Mouse (Mus musculus) adipocyte (in vitro differentiated cells): ENCODE measurements at regions not wholly inside any gene's neighbourhood (a gene's known extent, or its start where the extent isn't known, plus 50 kb on each side); places are given as distances from the start of the nearest gene placed in this dataset.

ENCODE experiments used
- DNase-seq: peaks from one replicate; pipeline ENCODE4 v3.0.0-alpha.2; 2016; ENCODE audit warnings: low spot score

GRCm38 (mm10) chr6:31218139-31218750 lies 180.3 kb upstream of the Mkln1 start:
- DNase-seq, result peak; percentile 87

GRCm38 (mm10) chr6:31218880-31219279 lies 179.7 kb upstream of the Mkln1 start:
- peak; percentile 63 for DNase-seq

GRCm38 (mm10) chr6:31219736-31220135 lies 178.8 kb upstream of the Mkln1 start:
- peak; percentile 74 for DNase-seq

- peak; percentile 84 for DNase-seq
Measured at GRCm38 (mm10) chr6:31220184-31220931, 178.2 kb upstream of the Mkln1 start.

DNA sequence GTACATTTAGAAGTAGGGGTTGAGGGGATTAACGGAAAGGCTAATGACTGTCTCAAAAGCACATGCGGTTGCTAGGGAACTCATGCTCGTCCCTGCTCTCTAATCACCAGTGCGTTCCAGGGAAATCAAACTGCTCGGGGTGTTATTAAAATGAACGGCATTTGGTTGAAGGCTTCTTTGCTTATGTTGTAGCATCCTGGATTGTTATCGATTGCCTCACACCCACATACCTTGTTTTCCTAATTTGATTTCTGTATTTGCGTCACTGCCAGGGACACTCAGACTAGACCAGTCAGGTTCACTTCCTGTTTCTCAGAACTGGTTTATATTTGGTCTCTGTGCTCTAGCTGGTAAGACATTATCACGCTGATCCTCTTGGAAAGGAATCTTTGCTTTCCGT lies 177.0 kb upstream of the Mkln1 start:
- no peak for DNase-seq

GRCm38 (mm10) chr6:31222024-31222579 lies 176.4 kb upstream of the Mkln1 start:
- no peak for DNase-seq

DNA sequence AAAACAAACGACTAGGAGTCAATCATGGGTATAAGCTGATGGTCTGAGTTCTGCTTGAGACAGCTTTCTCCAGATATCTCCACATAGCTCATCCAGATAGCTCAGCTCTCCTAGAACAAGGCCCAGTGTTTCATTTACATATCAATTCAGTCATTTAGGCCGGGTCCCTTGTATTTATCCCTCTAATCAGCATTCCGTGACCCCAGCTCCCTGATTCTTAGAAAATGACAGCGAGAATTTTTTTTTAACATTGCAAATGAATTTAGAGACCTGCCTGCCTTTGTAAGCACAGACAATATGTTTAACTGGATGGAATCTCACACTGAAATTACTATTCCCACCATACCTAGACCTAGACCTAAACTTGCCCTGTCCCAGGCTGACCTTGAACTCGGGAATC lies 171.1 kb upstream of the Mkln1 start:
- DNase-seq, result no peak

DNA sequence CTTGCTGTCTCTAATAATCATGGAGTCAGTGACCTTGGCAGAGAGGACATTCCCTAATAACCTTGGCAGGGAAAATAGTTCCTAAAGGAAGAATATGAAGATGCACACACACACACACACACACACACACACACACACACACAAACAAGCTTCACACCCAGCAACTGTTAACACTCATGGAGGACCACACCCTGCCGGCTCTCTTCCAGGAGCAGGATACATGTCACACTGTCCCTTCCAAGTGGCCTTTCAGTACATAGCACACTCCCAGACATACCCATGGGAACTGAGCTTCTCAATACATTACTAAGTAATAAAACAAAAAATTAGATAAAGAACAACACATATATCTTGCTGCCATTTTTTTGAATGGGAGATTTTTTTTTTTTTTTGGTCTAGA lies 170.5 kb upstream of the Mkln1 start:
- no peak for DNase-seq

- DNase-seq, result no peak
Measured at GRCm38 (mm10) chr6:31231821-31232220, 166.7 kb upstream of the Mkln1 start.

- no peak for DNase-seq
Measured at GRCm38 (mm10) chr6:31233252-31233993, 165.1 kb upstream of the Mkln1 start.

DNA sequence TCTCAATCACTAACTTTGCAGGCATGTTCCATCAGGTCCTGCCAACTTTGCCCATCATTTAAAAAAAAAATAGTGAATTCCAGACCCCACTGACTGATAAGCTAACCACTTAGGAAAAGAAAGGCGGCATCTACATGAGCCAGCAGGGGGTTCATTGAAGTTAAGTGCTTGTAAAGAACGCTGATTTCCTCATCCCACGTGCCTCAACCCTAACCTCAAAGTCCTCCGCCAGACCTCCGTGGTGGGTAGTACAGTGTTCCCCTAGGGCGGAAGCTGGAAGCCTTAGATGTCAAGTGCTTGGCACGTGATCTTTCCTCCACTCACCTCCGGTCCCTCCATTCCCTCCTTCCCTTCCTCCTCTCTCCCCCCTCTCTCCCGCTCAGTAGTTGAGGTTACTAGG lies 158.5 kb upstream of the Mkln1 start:
- no peak for DNase-seq

DNA sequence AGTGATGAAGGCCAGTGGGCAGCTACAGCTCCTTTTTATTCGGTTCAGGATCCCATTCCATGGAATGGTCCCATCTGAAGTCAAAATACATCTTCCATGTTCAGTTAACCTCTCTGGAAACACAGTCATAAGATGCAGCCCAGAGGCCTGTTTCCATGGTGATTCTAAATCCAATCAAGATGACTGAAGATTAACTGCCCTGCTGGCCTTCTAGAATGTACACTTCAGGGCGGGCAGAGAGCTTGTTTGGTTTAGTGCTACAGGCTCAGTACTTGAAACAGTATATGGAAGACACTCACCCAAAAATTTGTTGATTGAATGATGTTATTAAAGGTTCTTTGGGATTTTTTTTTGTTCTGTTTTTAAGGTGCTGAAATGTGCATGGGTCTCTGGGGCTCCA lies 148.0 kb upstream of the Mkln1 start:
- DNase-seq, result no peak

DNA sequence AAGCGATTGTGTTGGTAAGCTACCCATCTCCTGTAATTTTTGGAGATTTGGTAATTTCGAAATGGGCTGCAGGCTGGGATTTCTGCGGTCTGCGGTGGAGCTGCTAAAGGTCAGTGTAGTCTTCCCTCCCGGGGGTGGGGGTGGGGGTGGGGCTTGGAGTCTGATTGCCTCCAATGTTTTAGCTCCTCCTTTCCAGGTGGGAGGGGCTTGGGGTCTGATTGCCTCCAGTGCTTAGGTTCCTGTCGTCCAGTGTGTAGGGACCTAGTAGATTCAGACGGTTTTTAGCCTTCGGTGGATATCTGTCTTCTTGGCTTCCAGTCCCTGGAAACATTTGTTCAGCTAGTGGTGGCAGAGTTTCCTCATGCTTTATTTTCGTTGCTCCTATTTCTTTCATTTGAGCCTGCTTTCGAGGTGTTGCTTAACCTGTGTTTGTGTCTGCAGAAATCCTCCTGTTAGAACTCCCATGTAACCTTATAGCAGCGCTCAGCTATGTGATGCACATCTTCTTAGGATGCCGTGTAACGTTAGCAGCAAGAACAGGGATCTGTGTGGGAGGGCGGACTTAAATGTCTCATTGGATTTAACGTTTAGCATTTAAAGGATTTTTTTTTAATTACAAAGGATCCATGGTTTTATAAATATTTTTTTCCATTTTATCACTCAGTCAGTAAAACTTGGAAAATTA lies 145.1 kb upstream of the Mkln1 start:
- peak; percentile 59 for DNase-seq

- peak; percentile 89 for DNase-seq
Measured at GRCm38 (mm10) chr6:31260645-31261345, 137.7 kb upstream of the Mkln1 start.

- DNase-seq, result peak; percentile 51
Measured at GRCm38 (mm10) chr6:31261797-31262540, 136.6 kb upstream of the Mkln1 start.

GRCm38 (mm10) chr6:31262651-31263050 lies 135.9 kb upstream of the Mkln1 start:
- no peak for DNase-seq

DNA sequence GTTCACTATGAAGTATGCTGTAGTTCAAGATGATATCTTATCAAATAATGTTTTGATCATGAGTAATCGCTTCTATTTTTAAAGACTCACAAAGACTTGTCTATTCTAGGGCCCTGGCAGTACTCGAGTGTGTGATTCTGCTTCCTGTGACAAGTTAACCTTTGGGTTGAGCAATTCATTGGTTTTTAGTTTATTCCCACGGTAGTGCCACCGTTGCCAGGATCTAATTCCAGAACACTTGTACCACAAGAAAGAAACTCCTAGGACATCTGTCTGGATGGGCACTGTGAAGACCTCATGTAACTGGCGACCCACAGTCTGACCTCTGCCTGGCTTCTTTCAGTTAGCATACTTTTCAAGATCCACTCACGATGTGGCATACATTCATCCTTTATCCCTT lies 134.7 kb upstream of the Mkln1 start:
- DNase-seq, result peak; percentile 22

DNA sequence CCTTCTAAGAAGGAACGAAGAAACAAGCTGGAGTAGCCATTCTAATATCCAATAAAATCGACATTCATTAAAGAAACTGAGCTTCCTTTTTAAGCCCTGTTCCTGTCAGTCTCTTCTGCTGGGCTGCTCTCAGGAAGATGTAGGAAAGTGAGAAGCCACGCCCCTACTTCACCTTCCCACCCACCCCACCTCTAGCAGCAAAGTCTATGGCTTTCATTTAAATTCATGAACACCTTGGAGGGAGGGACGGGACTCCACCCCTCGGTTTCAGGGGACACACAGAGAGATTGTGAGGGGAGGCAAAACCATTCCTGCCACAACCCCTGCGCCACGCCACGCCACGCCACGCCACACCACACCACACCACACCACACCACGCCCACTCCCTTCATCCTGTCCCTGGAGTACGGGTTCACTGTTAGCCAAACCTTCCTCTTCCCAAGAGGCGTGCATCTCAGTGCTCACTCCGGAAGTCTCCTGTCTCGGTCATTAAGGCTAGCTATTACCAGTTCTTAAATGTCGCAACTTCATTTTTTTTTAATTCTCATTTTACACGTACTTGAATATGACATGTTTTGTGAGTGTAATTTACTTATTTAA lies 132.0 kb upstream of the Mkln1 start:
- no peak for DNase-seq

DNA sequence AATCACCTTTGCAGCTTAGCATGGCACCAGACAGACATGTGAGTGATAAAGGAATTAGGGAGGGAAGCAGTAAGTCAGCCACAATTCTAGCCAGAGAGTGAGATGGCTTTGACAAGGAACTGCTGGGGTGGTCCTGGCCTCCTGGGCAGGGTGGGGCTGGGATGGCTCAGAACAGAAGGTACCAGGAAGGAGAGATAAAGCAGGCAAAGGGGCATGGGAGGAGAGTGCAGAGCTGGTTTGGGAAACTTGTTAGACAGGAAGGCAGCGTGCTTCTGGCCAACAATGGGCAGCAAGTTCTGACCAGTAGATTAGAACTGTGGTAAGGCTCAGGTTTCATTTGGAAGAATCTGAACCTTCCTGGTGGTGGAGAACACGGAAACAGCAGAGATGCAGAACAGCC lies 130.5 kb upstream of the Mkln1 start:
- DNase-seq, result no peak

- no peak for DNase-seq
Measured at GRCm38 (mm10) chr6:31273816-31274215, 124.7 kb upstream of the Mkln1 start.
